Mouse (Mus musculus) intestine, postnatal 0 days (tissue): ENCODE measurements around the gene Kctd3. TPM values are rescaled to one million over a fixed set of nuclear protein-coding genes. Genes with fewer than 3 reads are reported as not detected.

ENCODE experiments used
- ATAC-seq: fragments of 200-750 bp; cut with Nextera tagmentation; 2 replicates; pipeline ENCODE4 v1.8.0; 2017; ENCODE audit warnings: mild to moderate bottlenecking, moderate TSS enrichment, moderate library complexity
- H3K27ac ChIP-seq: fragments of 300-500 bp; sonication (generic); 2 replicates; pipeline ENCODE4 v1.5.1; 2014; ENCODE audit warnings: mild to moderate bottlenecking, low read depth, low read length, moderate library complexity
- H3K27me3 ChIP-seq: fragments of 300-500 bp; sonication (generic); replicated peaks from 2 replicates; pipeline ENCODE4 v1.6.1; 2014; ENCODE audit warnings: low read length, mixed read lengths; ENCODE audit not compliant: control insufficient read depth, insufficient read depth
- H3K36me3 ChIP-seq: fragments of 300-500 bp; sonication (generic); 2 replicates; pipeline ENCODE4 v1.6.1; 2014; ENCODE audit warnings: mild to moderate bottlenecking, moderate library complexity; ENCODE audit not compliant: control insufficient read depth, insufficient read depth
- H3K4me1 ChIP-seq: fragments of 300-500 bp; sonication (generic); replicated peaks from 2 replicates; pipeline ENCODE4 v1.6.1; 2014; ENCODE audit warnings: antibody characterized with exemption, low read length, mixed read lengths; ENCODE audit not compliant: control insufficient read depth, insufficient read depth
- H3K4me2 ChIP-seq: fragments of 300-500 bp; sonication (generic); replicated peaks from 2 replicates; pipeline ENCODE4 v1.6.1; 2014; ENCODE audit warnings: low read depth, mild to moderate bottlenecking, moderate library complexity
- H3K4me3 ChIP-seq: fragments of 300-500 bp; sonication (generic); 2 replicates; pipeline ENCODE4 v1.5.1; 2014; ENCODE audit warnings: low read depth, low read length
- H3K9ac ChIP-seq: fragments of 300-500 bp; sonication (generic); 2 replicates; pipeline ENCODE4 v1.6.1; 2014; ENCODE audit warnings: mild to moderate bottlenecking, low read depth, low read length
- H3K9me3 ChIP-seq: fragments of 300-500 bp; sonication (generic); 2 replicates; pipeline ENCODE4 v1.6.1; 2016; ENCODE audit warnings: mixed run types; ENCODE audit not compliant: control insufficient read depth
- CTCF ChIP-seq: sonication (generic); IDR thresholded peaks from 2 replicates; pipeline ENCODE4 v1.5.1; 2016; ENCODE audit warnings: low read depth, mild to moderate bottlenecking, control low read depth, antibody characterized with exemption, moderate library complexity
- WGBS: fragments of 180-500 bp; shearing (Covaris S2); extraction: QIAGEN DNeasy Blood & Tissue Kit; methylation state at CpG from one replicate; pipeline ENCODE4 v1.1.7; 2014; 5-methylcytosine and 5-hydroxymethylcytosine counted together
- polyA plus RNA-seq: library from polyadenylated mRNA; unstranded; fragments of >200 nt; fragmentation: Nextera tagmentation; extraction: Ambion mirVana; gene quantifications from 2 replicates; pipeline ENCODE4 v1.2.1, GENCODE M21; 2015

Gene Kctd3
- 9.3 and 9.9 TPM in 2 replicates for polyA plus RNA-seq

DNA sequence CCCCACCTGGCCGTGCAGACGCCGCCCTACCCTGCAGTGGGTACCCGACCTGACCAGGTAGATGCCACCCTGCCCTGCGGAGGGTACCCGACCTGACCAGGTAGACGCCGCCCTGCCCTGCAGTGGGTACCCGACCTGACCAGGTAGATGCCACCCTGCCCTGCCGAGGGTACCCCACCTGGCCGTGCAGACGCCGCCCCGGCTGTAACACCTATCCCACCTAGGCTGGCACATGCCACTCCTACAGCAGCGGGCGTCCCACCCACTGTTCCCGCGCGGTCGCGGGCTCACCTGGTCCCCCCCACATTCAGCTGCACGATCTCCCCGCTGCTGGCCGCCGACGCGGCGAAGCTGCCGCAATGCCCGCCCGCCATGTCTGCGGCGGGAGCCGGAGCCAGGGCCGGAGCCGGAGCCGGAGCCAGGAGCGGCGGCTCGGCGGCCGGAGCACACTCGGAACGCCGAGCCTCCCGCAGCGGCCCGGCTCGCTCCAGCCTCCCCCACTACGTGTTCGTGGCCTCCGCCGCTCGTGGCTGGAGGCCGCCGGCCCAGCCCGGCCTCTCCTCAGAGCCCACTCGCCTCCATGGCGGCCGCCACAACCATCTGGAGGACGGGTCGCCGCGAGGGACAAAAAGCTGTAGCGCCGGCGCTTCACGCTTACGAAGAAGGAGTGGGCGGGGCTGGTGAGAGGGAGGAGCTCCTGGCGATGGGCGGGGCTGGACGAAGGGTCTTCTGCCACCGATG is at the start of gene Kctd3:
TSS of gene Kctd3 (minus strand) at position 603 of the 741 bp plus-strand sequence.
- Histone ChIP-seq H3K36me3 (0 out of 2 replicates have a peak, but pooled peaks cover 7% of the 10 kb centered on the region), H3K27ac (peak within 1 kb of the TSS; percentile 66), H3K4me1 (peaks cover 6% of the 10 kb centered on the region; the same call in 1 of the 2 replicates), H3K9ac (peak within 1 kb of the TSS; percentile 86), H3K4me2 (peak within 1 kb of the TSS; percentile 90), H3K9me3 (no peaks in the 10 kb centered on the region), H3K27me3 (no peaks in the 10 kb centered on the region), H3K4me3 (peak within 1 kb of the TSS; percentile 87)
- peak; percentile 85 for ATAC-seq
- under 1% methylated on average over 74 of the region's 74 CpGs for WGBS
- no peak for TF ChIP-seq CTCF

DNA sequence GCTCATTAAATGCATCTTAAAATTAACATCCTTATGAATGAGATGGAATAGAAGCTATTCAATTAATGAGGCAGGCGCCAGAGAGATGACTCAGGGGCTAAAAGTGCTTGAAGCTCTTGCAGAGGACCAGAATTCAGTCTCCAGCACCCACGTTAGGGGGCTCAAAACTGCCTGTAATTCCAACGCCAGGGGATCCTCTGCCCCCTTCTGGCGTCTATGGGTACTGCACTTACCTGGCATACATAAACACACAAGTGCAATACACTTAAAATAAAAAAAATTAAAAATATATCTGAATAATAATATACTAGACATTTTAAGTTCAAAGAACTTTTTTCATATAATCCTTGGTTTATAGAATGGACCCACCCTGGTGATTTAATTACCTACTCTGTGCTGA is 49.8 kb upstream of the Kctd3 start:
- Histone ChIP-seq H3K9me3 (no peaks in the 10 kb centered on the region), H3K4me2 (no peak overlapping the region), H3K27me3 (no peaks in the 10 kb centered on the region), H3K27ac (no peak overlapping the region), H3K4me1 (no peaks in the 10 kb centered on the region), H3K4me3 (no peak overlapping the region), H3K9ac (no peak overlapping the region), H3K36me3 (no peaks in the 10 kb centered on the region)
- no peak for ATAC-seq
- peak; percentile 45 for TF ChIP-seq CTCF
- 64% methylated on average over 4 of the region's 4 CpGs for WGBS

DNA sequence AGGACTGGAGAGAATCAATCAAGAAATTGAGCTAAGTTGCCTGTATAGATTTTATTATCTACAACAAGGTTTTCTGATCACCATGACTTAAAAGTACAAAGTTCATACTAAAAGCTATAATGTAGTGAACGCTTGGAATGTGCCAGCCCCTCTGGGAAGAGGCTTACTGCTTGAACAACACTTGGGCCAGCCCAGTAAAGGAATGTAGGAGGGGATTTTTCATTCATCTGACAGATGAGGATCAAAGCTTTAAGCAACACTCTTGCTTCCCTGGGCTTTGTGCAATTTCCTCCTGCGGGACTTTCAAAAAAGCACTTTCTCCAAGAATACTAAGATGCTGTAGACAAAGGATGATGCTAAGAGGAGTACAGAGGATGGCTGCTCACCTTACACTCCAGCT is 48.3 kb upstream of the Kctd3 start:
- no peak for ATAC-seq
- no peak for TF ChIP-seq CTCF
- 25% methylated on average over 2 of the region's 2 CpGs for WGBS
- H3K4me3 ChIP-seq = no peak overlapping the region
- H3K9ac ChIP-seq = no peak overlapping the region
- no peaks in the 10 kb centered on the region for H3K4me1 ChIP-seq
- H3K27ac ChIP-seq = no peak overlapping the region
- H3K36me3 ChIP-seq = no peaks in the 10 kb centered on the region
- H3K27me3 ChIP-seq = no peaks in the 10 kb centered on the region
- no peaks in the 10 kb centered on the region for H3K9me3 ChIP-seq
- no peak overlapping the region for H3K4me2 ChIP-seq

GRCm38 (mm10) chr1:189054941-189055551 is 47.4 kb upstream of the Kctd3 start:
- H3K9me3 ChIP-seq = no peaks in the 10 kb centered on the region
- H3K36me3 ChIP-seq = no peaks in the 10 kb centered on the region
- no peak for TF ChIP-seq CTCF
- no peak overlapping the region for H3K4me2 ChIP-seq
- no peak overlapping the region for H3K27ac ChIP-seq
- H3K4me1 ChIP-seq = no peaks in the 10 kb centered on the region
- H3K4me3 ChIP-seq = no peak overlapping the region
- ATAC-seq = no peak
- 77% methylated on average over 8 of the region's 8 CpGs for WGBS
- no peak overlapping the region for H3K9ac ChIP-seq
- H3K27me3 ChIP-seq = no peaks in the 10 kb centered on the region

GRCm38 (mm10) chr1:189054191-189054590 is 46.5 kb upstream of the Kctd3 start:
- no peak overlapping the region for H3K9ac ChIP-seq
- 72% methylated on average over 5 of the region's 5 CpGs for WGBS
- H3K27ac ChIP-seq = no peak overlapping the region
- no peak for ATAC-seq
- no peaks in the 10 kb centered on the region for H3K4me1 ChIP-seq
- TF ChIP-seq CTCF = no peak
- no peaks in the 10 kb centered on the region for H3K27me3 ChIP-seq
- H3K4me2 ChIP-seq = no peak overlapping the region
- H3K36me3 ChIP-seq = no peaks in the 10 kb centered on the region
- H3K9me3 ChIP-seq = no peaks in the 10 kb centered on the region
- no peak overlapping the region for H3K4me3 ChIP-seq

DNA sequence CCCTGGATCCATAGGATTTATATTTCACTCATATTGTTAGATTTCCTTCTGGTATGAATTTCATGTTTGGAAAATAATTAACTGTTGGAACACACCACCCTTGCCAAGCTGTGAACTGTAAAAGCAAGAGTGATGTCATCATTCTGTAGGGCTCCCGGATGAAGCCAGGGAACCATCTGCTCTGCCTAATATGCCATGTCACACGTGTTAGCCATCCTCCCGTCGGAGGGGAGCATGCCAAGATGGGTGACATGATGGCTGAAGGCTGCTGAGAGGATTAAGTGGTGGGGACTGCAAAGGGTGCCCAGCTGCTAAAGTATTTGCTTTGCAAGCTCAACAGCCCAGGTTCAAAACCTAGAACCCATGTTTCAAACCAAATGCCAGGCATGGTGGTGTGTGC is 44.5 kb upstream of the Kctd3 start:
- WGBS = 78% methylated on average over 4 of the region's 4 CpGs
- Histone ChIP-seq H3K4me3 (no peak overlapping the region), H3K27ac (no peak overlapping the region), H3K9me3 (no peaks in the 10 kb centered on the region), H3K9ac (no peak overlapping the region), H3K27me3 (no peaks in the 10 kb centered on the region), H3K36me3 (no peaks in the 10 kb centered on the region), H3K4me1 (no peaks in the 10 kb centered on the region), H3K4me2 (no peak overlapping the region)
- TF ChIP-seq CTCF = no peak
- no peak for ATAC-seq
